Comparison of ENCODE assay signal across 25 mouse cellular contexts in the genomic region with DNA sequence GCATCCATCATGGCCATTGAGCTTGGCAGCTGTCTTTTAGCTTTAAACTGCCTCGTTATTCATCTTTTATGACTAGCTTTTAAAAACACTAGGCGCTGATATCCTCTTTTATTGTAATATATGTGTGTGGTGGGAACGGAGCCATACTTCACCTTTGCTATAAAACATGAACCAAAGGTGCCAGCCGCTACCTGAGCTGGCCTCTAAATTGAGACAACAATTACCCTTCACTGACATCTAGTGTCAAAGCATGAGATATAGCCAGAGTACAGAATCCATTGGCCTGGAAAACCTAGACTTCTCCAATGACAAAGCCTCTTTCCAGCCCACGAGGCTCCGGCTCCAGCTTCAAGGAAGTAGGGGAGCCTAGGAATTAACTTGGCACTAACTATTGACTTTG. TPM values are rescaled to one million over a fixed set of nuclear protein-coding genes. Genes with fewer than 3 reads are reported as not detected.
DNase-seq lines count a peak whose midpoint lies in the region; ATAC-seq and TF ChIP-seq lines count a peak whose summit lies in the region.
"Had no signal": no experiment of that assay in that cellular context is flagged by ENCODE, and none has a peak within 500 bp of the region (broad histone marks: within the 10 kb centered on the region; RNA-seq: fewer than 3 reads in every experiment).

No protein-coding gene starts in this region.

- peak; percentile 38 for TF ChIP-seq CTCF in hindbrain, postnatal 0 days (IDR thresholded peaks at IDR 0.05; ENCODE audit: low read depth)

- H3K27me3 ChIP-seq in hindbrain, postnatal 0 days (ENCODE audit: insufficient read depth, low read length), result no peaks in the 10 kb centered on the region
- no peaks in the 10 kb centered on the region for H3K27me3 ChIP-seq in hindbrain, embryonic 14.5 days (ENCODE audit: control insufficient read depth, insufficient read depth, low read length)
- no peaks in the 10 kb centered on the region for H3K27me3 ChIP-seq in neural tube, embryonic 13.5 days
- H3K27me3 ChIP-seq: hindbrain, embryonic 12.5 days; intestine, embryonic 15.5 days; limb, embryonic 15.5 days; midbrain, embryonic 12.5 days had no signal

- H3K9ac ChIP-seq in hindbrain, postnatal 0 days (replicated peaks; ENCODE audit: low read length), result no peak overlapping the region
- no peak overlapping the region for H3K9ac ChIP-seq in hindbrain, embryonic 14.5 days
- H3K9ac ChIP-seq in neural tube, embryonic 13.5 days, result no peak overlapping the region
- H3K9ac ChIP-seq: heart, embryonic 13.5 days; hindbrain, embryonic 12.5 days; intestine, embryonic 15.5 days; limb, embryonic 15.5 days; liver, embryonic 14.5 days; lung, embryonic 14.5 days; midbrain, embryonic 12.5 days; neural tube, embryonic 15.5 days had no signal

- H3K9me3 ChIP-seq in hindbrain, postnatal 0 days (ENCODE audit: low read length), result no peaks in the 10 kb centered on the region
- no peaks in the 10 kb centered on the region for H3K9me3 ChIP-seq in hindbrain, embryonic 14.5 days (ENCODE audit: control insufficient read depth, low read length)
- H3K9me3 ChIP-seq in neural tube, embryonic 13.5 days, result no peaks in the 10 kb centered on the region
- H3K9me3 ChIP-seq: heart, embryonic 13.5 days; hindbrain, embryonic 12.5 days; intestine, embryonic 15.5 days; limb, embryonic 15.5 days; midbrain, embryonic 12.5 days; neural tube, embryonic 15.5 days had no signal

- no peak overlapping the region for H3K4me2 ChIP-seq in hindbrain, postnatal 0 days (ENCODE audit: low read depth, low read length)
- no peak overlapping the region for H3K4me2 ChIP-seq in hindbrain, embryonic 14.5 days (replicated peaks)
- H3K4me2 ChIP-seq in neural tube, embryonic 13.5 days, result no peak overlapping the region
- H3K4me2 ChIP-seq: heart, embryonic 13.5 days; hindbrain, embryonic 12.5 days; intestine, embryonic 15.5 days; limb, embryonic 15.5 days; lung, embryonic 14.5 days; midbrain, embryonic 12.5 days; neural tube, embryonic 15.5 days had no signal

- ATAC-seq in hindbrain, postnatal 0 days, result no peak
- ATAC-seq in hindbrain, embryonic 14.5 days (ENCODE audit: low FRiP score), result no peak
- ATAC-seq in neural tube, embryonic 13.5 days (ENCODE audit: low read depth), result peak; percentile 40; the same call in 1 of the 2 replicates
- ATAC-seq: forebrain, embryonic 16.5 days; intestine, embryonic 15.5 days had no signal

- no peak overlapping the region for H3K4me3 ChIP-seq in hindbrain, postnatal 0 days (ENCODE audit: low read length)
- H3K4me3 ChIP-seq in hindbrain, embryonic 14.5 days (replicated peaks; ENCODE audit: low read length), result no peak overlapping the region
- no peak overlapping the region for H3K4me3 ChIP-seq in neural tube, embryonic 13.5 days
- H3K4me3 ChIP-seq: heart, embryonic 13.5 days; hindbrain, embryonic 12.5 days; intestine, embryonic 15.5 days; limb, embryonic 15.5 days; midbrain, embryonic 12.5 days; myocyte; neural tube, embryonic 15.5 days had no signal

- DNase-seq in cerebellum, postnatal 10 days, result peak; percentile 62 to 68
- DNase-seq in cerebellum, adult 18-20 months, result no peak
- DNase-seq in hindbrain, postnatal 0 days (ENCODE audit: low spot score), result peak; percentile 41
- no peak for DNase-seq in hindbrain, embryonic 14.5 days (ENCODE audit: low spot score)
- no peak for DNase-seq in neural tube, embryonic 10.5 days (ENCODE audit: extremely low spot score, low spot score)
- DNase-seq in ovary, postnatal 36 days (ENCODE audit: low spot score), result no peak
- DNase-seq: cerebellum, adult 11-12 months; gastrocnemius, postnatal 14 days; heart, postnatal 14 days; kidney, adult 8-10 months; kidney, postnatal 14 days; lung, embryonic 14.5 days; right cerebral cortex, postnatal 4 days; thymus, adult 18-20 months; thymus, postnatal 36 days had no signal

- WGBS in hindbrain, postnatal 0 days, result 73% methylated on average over 6 of the region's 6 CpGs
- WGBS in hindbrain, embryonic 14.5 days, result 72% methylated on average over 6 of the region's 6 CpGs
- 77% methylated on average over 6 of the region's 6 CpGs for WGBS in neural tube, embryonic 13.5 days

- no peaks in the 10 kb centered on the region for H3K36me3 ChIP-seq in hindbrain, postnatal 0 days (ENCODE audit: insufficient read depth, low read length)
- H3K36me3 ChIP-seq in hindbrain, embryonic 14.5 days (replicated peaks; ENCODE audit: control insufficient read depth, insufficient read depth), result no peaks in the 10 kb centered on the region
- no peaks in the 10 kb centered on the region for H3K36me3 ChIP-seq in neural tube, embryonic 13.5 days
- H3K36me3 ChIP-seq: heart, embryonic 13.5 days; hindbrain, embryonic 12.5 days; intestine, embryonic 15.5 days; limb, embryonic 15.5 days; midbrain, embryonic 12.5 days; neural tube, embryonic 15.5 days had no signal

- no peak overlapping the region for H3K27ac ChIP-seq in hindbrain, postnatal 0 days
- no peak overlapping the region for H3K27ac ChIP-seq in hindbrain, embryonic 14.5 days
- H3K27ac ChIP-seq in neural tube, embryonic 13.5 days (replicated peaks), result no peak overlapping the region
- H3K27ac ChIP-seq: heart, embryonic 13.5 days; hindbrain, embryonic 12.5 days; intestine, embryonic 15.5 days; limb, embryonic 15.5 days; liver, embryonic 14.5 days; midbrain, embryonic 12.5 days; neural tube, embryonic 15.5 days had no signal

- no peaks in the 10 kb centered on the region for H3K4me1 ChIP-seq in hindbrain, postnatal 0 days (ENCODE audit: insufficient read depth, low read length)
- no peaks in the 10 kb centered on the region for H3K4me1 ChIP-seq in hindbrain, embryonic 14.5 days (replicated peaks; ENCODE audit: control insufficient read depth, insufficient read depth, low read length)
- no peaks in the 10 kb centered on the region for H3K4me1 ChIP-seq in neural tube, embryonic 13.5 days (replicated peaks)
- H3K4me1 ChIP-seq: heart, embryonic 13.5 days; hindbrain, embryonic 12.5 days; intestine, embryonic 15.5 days; limb, embryonic 15.5 days; midbrain, embryonic 12.5 days; neural tube, embryonic 15.5 days had no signal

RNA-seq across cellular contexts. Expression of a gene that starts 47.7 kb away (rescaled TPM):
- total RNA-seq in hindbrain, postnatal 0 days (2014; rRNA removed), result 33.2 and 43.0 TPM in 2 replicates
- polyA plus RNA-seq in hindbrain, postnatal 0 days (2015; fragmentation: Nextera tagmentation; extraction: Ambion mirVana), result 44.3 and 48.5 TPM in 2 replicates
- polyA plus RNA-seq in hindbrain, embryonic 14.5 days (2014; fragmentation: Nextera tagmentation; extraction: Ambion mirVana), result 72.3 and 79.1 TPM in 2 replicates
- polyA plus RNA-seq in neural tube, embryonic 13.5 days (2015; fragmentation: Nextera tagmentation; extraction: Ambion mirVana), result 76.1 and 80.2 TPM in 2 replicates

Comparison
In these comparisons a context has a peak if more than half of its experiments do, and no peak if none do; other contexts are left out.
1. DNase-seq: peak in cerebellum, postnatal 10 days (2 of 2) and hindbrain, postnatal 0 days (single experiment); none in cerebellum, adult 18-20 months (0 of 2), hindbrain, embryonic 14.5 days (single experiment), neural tube, embryonic 10.5 days (single experiment) and ovary, postnatal 36 days (single experiment).